Mouse (Mus musculus) layer of hippocampus, postnatal 10 days (tissue): ENCODE measurements at regions not wholly inside any gene's neighbourhood (a gene's known extent, or its start where the extent isn't known, plus 50 kb on each side); places are given as distances from the start of the nearest gene placed in this dataset.

ENCODE experiments used
- DNase-seq, 2 experiments: peaks; one replicate each; pipeline ENCODE4 v3.0.0; 2021; ENCODE audit warnings: low spot score in 2 of 2

DNA sequence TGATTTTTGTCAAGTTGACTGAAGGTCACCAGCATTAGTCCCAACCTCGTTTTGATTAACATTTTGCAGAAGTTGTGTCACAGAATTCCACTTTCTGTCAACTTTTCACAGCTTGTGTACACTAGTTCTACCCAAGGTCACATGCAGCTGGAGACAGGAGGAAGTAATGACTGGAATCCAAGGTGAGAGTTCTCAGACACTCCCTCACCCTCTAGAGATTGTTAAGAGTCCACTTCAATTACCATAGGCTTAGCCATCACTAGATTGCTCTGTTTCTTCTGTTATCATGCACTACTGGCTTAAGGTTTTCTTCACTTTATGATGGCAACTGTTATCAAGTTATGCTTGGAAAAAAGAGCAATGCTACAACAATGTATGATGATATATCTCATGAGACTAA is 379.0 kb downstream of the Samd5 start:
- DNase-seq = no peak

DNA sequence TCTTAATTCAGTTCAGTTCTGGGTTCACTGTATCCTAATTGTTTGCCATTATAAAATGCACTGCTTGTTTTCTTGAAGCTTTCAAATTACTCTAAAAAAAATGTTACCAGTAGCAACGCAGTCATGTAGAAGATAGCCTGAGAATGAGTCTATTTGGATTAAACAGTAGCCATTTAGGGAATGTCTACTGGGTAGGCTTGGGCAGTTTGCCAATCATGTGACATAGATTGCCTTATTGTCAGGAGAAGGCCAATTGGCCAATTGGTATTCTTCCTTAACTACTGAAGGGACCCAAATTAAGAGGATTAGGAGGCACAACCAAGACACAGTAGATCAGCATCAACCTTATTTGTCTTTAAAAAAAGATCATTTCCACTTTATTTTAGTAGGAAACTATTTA is 379.7 kb downstream of the Samd5 start:
- DNase-seq = no peak

DNA sequence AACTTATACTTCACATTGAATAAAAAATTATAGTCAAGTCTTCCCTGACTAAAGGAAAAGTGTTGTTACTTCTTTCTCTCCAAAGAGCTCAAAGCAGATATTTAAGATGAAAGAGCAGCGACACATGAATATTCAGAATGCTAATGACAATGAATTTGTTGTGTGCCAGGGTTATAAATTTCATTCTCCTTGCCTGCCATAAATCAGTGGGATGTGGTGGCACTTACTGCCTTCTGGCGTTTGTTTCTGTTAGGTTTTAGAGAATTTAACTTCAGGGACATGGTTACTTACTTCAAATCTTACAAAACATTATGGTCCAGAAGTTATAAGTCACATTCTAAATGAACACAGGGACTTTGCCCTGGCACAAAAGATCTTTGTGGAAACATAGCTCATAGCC is 380.4 kb downstream of the Samd5 start:
- DNase-seq = no peak

DNA sequence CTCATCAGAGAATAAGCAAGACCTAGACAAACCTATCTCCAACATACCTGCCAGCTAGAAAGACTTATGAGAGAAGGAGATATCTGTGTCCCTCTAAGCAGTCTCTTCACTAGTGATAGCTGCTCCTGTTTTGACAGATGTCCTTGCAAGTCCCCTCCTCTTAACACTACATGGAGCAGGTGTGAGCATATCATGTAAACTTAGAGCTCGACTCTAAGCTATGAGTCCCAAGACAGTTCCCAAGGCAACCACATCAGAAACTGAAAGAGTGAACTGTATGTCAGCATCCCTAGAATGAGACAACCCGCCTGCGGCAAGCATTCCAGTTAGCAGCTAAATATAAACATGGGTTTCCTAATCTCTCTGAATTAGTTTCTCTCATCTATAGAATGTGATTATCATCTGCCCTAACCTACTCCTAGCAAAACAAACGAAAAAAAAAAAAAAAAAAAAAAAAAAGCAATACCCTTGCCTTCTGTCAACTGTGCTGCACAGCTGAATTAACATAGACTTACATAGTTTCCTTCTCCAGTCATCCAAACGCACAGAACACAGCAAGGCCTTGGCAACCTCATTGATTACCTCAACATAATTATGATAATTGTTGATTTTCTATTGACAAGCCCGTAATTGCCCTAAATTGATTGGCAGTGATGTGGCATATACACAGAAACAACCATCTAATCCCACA is 383.4 kb downstream of the Samd5 start:
- no peak for DNase-seq

DNA sequence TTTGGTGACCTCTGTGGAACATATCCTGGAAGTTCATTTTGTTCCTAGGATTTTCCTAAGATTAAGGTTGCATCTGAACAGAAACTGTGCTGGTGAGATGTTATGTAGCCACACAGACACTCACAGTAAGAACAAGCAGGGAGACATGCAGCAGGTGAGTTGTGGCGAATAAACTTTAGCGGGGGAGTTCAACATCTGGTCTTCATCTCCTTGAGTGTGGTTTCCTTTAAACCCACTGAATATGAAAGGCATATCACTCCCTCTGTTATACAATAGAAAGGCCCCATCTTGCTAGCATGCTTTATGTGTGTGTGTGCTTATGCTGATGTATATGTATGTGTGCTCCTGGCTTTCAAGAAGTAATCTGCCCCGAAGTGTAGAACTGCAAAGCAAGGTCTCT is 387.1 kb upstream of the Sash1 start:
- no peak for DNase-seq

DNA sequence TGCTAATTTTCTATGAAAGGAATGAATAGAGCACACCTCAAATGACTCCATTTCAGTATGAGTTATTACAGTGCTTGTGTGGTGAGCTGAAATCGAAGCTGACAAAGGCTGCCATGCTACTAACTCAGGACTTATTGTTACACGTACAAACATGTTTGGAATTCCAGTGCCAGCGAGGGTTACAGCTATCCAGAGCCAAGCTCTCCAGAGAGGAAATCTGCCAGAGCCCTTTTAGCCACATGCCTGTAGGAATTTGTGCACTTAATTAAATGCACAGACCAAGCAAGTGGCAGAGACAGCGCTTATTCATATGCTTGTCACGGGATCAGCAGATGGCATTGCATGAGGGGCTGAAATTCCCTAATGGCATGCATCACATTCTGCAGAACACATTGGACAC is 386.4 kb upstream of the Sash1 start:
- peak; percentile 38 to 45 for DNase-seq

DNA sequence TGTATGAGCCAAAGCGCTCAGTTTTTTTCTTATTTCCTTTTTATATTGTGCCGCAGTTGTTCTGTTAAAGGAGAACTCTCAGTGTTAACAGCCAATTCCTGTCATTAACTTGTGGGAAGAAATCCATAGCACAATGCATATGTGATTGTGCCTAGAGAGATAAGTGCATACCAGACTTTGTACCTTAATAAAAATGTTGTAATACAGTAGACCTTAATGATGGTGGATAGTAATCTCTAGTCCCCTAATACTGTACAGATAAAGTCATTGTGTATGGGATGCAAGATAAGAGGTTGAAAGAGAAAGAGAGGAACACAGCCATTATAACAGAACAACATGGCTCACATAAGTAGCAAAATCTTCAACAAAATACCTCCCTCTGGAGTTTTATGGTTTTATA is 379.7 kb upstream of the Sash1 start:
- DNase-seq = no peak

DNA sequence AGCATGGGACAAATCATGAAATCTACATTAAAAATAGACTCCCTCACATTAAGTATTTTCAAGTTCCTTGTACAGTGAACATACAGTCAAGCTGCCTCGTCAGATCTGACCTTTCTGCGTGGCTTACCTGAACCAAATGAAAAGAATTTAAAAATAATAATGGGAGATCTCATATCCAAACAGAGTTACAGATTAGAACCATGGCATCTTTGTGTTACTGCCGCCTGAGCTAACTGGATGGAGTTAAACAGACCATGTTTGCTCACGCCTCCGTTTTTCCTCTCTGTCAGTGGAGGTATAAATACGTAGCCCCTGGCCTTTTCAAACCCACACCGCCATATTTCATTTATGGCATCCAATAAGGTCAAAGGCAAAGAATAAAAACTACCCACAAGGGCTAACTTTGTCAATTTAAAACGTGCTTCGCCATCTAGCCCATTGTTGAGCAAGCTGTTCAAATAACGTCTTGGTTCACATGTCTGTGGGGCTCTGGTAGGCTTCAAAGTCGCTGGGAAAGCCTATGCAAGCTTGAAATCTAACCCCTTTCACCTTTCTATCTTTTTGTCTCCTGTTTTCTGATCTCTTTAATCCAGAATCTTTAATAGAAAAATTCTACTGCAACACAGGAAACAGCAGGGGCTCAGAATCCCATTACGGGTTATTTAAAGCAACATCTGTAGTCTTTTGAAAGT is 378.6 kb upstream of the Sash1 start:
- no peak for DNase-seq

DNA sequence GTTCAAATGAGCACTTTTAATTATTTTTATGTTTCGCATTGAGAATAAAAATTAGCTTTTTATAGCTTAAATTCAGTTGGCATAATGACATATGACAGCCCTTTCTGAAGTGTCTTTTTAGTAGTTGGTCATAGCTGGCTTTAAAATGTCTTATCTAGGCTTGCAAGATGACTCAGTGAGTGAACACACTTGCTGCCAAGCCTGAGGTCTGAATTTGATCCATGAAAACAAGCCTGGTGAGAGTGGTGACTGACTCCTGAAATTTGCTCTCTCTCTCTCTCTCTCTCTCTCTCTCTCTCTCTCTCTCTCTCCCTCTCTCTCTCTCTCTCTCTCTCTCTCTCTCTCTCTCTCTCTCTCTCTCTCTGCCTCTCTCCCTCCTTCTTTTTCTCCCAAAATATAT is 372.8 kb upstream of the Sash1 start:
- no peak for DNase-seq

DNA sequence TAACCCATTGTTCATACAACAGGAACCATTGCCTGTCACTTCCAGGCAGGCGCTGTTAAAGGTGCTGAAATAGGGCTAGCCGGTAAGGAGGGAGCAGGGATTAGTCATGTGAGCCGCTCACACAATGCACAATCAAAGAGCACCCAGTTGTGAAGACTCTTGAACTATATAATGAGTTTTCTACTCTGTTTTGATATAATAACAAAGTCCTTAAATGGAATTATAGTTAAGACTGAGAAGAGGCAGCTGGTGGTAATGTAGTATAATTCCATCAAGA is 367.0 kb upstream of the Sash1 start:
- DNase-seq = no peak

DNA sequence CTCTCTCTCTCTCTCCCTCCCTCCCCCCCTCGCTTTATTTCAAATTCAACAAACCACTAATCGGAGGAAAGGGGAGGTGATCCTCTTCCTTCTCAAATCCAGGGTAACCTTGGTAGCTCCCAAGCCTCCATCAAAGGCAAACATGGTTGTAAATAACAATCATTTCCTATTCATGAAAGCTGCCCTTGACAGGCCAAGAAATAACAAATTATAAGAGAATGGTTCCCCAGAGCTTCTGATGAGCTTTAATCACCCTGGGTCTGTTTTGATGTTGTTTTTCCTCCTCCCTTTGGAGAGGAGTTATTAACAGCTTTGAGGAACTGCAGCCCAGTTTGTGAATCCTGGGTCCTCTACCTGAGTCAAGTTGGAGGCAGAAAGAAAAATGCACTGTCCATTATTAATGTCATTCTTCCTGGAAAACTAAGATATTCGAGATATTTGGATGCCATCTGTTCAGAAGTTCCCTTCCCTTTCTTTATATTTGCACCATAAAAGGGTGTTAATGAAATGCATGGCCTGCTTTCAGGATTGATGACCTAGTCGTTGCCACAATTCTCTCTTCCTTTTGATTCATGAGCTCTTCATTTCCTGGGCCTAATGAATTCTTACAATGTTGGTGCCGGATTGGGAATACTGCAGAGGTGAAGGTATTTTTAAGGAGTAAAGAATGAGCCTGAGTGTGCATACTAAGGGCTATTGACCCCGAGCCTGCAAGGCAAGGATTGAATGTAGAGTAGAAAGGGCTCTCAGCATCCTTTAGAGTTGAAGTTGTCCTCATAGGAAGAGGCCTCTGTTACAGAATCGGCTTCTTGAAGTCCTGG is 366.5 kb upstream of the Sash1 start:
- no peak for DNase-seq

DNA sequence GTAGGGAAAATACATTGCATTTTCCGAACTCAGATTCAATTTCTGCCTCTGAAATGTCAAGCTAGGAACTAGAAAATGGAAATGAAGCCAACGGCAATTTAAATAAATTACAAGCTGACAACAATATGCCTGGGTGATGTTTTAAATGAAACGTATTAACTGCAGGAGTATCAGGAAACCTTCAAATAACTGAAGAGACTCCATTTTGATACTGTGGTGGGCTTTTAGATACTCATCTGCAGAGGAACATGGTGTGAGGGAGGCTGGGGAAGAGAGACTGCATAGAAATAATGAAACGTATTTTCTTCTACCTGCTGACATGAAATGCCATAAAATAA is 357.4 kb upstream of the Sash1 start:
- no peak for DNase-seq

DNA sequence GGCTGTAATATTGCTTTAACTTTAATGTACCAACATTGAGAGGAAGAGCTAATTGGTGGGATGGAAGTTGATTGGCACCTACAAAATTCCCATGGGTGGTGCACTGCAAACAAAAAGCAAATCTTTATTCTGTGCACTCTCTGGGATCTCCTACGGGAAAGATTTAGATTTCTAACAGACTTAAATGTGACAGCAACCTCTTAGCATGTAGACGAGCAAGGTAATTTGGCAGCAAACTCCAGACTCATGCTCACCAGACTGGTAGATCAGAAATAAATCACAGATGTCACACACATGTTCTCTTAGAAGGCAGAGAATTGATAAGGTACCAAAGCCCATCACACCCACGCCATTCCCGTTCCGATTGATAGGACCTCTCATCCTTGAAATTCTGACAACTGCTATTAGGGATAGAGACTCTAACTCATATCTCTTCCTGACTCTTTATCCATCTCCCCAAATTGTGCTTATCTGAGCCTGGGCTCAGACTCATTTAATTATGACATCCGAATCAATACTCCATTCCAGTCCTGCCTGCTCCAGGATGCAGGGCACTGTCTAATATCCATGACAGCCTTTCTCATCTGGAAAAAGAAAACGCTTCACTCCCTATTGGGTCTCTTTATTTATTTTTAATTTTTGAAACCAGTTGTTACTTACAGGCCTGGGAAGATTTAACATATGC is 356.9 kb upstream of the Sash1 start:
- DNase-seq = no peak

DNA sequence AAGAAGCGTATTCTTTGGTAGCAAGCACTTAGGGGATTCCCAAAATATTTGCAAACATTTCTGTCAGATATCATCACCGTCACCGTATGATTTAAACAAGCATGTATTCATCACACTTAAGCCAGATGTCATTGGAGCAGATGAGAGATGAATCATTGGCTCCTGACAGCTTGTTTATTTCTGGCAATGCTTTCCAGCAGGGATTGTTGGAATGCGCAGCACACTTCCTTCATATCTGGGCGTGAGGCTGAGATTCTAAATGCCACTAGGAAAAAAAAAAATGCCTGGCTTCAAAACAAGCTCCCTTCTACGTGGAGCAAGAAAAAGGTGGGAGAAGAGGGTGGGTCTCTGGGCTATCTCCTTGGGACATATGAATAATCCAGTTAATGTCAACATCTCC is 354.1 kb upstream of the Sash1 start:
- no peak for DNase-seq

DNA sequence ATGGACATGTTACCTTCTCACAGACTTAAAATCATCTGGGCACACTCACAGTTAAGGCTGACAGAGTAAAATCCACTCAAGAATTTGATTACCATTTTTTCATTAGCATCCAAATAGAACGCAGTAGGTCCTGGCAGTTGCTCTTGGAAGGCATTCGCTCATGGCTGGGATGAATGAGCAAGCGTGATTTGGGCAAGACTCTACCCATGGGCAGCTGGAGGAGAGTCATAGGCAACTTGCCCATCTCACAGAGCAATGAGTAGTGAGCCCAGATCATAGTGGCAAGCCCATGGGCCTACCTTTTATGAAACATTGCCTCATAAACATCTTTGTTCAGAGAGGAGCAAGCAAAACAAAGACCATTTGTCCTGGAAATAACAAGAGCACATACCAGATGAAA is 345.9 kb upstream of the Sash1 start:
- DNase-seq = peak; percentile 32 to 55

DNA sequence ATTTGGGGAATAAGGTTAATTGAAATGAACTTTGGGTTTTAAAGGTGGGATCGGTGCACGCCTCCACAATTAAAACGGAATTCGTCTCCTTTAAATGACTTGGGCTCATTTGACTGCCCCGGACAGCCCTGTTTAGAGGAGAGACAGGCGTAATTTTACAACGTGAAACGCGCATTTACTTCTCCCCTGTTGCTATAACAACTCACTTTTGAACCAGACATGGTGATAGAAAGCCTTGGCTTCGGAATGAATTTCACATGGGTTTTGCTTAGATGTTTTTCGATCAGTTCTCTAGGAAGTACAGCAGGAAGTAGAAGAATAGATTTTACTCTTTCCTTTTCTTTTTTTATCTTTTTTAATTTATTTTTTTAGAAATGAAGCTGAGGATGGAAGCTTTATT is 343.2 kb upstream of the Sash1 start:
- peak in 1 of 2 experiments; percentile 20 for DNase-seq

DNA sequence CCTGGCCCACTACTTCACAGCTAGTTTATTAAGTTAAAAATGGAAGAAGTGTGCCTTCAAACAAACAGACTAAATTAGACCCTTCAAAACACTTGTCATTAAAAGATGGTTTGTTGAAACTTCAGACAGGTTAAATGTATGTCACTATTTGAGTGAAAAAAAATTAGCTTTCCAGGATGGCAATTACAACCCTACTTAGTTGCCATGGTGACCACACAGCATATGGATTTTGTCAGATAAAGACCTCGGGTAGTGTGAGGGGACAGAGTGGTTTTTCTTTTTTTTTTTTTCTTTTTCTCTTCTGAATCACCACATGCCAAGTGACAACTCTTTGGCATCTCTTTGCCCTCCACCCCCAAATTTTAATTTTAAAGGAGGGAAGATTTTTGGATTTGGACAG is 341.5 kb upstream of the Sash1 start:
- no peak for DNase-seq

DNA sequence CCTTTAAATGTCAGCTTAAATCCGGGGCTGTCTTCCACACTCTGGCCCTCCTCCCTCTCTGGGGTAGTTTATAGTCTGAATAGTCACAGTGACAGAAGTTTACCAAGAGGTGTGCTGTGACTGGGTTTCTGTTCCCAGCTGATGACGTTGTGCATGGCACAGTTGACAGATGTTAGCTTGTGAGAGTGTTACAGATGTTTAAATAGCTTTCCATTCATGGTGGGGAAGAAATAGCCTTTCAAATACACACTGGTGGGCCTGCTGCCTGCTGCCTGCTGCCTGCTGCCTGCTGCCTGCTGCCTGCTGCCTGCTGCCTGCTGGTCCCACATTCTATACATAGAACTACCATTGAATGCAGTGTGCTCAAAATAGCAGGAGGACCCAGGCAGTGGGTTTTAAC is 324.8 kb upstream of the Sash1 start:
- no peak for DNase-seq

DNA sequence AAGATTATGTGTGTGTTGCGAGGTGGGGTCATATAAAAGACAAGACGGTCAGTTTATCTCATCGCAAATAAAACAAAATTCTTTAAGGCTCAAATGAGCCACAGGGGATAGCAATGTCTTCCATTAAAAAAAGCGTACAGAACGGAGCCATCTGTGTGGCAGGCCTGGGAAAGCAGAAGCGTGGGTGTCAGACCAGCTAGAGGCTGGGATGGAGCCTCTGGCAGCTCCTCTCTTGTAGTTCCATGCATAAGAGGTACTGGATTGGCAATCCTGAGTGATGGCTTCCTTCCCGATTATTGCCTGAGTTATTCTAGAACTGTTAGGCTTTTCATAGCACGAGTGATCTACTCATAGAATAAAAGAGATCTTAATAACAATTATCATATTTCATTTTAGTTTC is 318.2 kb upstream of the Sash1 start:
- DNase-seq = peak; percentile 31 to 54

DNA sequence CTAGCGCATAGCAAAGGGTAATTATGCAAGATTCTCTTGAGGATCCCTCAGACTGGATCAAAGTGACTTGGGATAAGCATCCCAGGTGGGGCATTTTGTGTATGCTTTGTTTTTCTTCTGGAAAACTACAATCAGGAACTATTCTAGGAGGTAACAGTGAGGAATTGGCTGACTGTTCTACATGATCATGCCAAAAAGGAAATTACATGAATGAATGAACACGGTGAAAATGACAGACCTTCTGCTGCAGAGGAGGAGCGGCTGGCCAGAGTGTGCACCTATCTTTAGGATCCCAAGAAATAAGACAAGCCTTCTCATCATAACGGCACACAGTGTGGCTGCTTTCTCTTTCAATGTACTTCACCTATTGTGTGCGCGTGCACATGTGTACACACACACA is 317.5 kb upstream of the Sash1 start:
- DNase-seq = no peak

DNA sequence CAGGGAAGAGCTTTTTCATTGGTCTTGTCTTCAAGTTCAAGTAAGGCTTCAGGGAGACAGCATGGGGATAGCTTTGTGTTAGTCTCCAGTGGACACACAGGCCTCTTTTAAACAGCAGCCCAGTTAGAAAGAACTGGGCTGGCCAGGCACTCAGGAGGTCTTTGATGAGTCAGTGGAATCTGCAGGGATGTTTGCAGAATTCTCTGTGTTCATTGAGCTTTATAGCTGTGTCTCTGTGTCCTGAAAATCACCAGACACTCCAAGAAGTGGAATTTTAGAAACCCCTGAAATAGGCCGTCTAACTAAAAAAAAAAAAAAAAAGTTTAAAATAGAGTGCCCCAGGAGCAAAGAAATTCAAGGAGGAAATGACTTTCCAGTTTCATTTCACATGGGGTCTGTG is 317.1 kb upstream of the Sash1 start:
- no peak for DNase-seq

DNA sequence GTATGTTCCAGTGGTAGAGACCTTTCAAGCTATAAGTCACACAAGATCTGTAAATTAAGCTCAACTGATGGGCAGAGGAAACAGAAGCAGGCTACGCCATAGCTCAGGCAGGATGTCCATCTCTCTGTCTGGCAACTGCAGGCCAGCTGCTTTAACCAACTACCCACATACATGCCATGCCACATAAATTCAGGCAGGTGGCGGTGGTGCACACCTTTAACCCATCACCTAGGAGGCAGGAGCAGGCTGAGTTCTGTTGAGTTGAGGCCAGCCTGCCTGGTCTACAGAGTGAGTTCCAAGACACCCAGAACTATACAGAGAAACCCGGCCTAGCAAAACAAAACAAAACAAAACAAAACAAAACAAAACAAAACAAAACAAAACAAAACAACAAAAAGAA is 289.1 kb upstream of the Sash1 start:
- no peak for DNase-seq
